Mouse (Mus musculus): ENCODE results near the gene Ccdc18.
"Not testable (repeated sequence)": the region's sequence is repeated elsewhere in the genome, so short reads cannot be mapped to it uniquely, and the experiment has no call there.

The Ccdc18 gene

GRCm38 (mm10) chr5:108262722-108263121 lies 130.0 kb downstream of the Ccdc18 start:
- peak in 1 of 2 experiments; percentile 11 for DNase-seq (ENCODE audit: low spot score in 2 of 2)

- not testable (repeated sequence) for DNase-seq (ENCODE audit: low spot score in 2 of 2)
Measured at GRCm38 (mm10) chr5:108263785-108264184, 131.1 kb downstream of the Ccdc18 start.

GRCm38 (mm10) chr5:108266990-108267389 lies 134.3 kb downstream of the Ccdc18 start:
- DNase-seq (ENCODE audit: low spot score in 2 of 2), result no peak

DNA sequence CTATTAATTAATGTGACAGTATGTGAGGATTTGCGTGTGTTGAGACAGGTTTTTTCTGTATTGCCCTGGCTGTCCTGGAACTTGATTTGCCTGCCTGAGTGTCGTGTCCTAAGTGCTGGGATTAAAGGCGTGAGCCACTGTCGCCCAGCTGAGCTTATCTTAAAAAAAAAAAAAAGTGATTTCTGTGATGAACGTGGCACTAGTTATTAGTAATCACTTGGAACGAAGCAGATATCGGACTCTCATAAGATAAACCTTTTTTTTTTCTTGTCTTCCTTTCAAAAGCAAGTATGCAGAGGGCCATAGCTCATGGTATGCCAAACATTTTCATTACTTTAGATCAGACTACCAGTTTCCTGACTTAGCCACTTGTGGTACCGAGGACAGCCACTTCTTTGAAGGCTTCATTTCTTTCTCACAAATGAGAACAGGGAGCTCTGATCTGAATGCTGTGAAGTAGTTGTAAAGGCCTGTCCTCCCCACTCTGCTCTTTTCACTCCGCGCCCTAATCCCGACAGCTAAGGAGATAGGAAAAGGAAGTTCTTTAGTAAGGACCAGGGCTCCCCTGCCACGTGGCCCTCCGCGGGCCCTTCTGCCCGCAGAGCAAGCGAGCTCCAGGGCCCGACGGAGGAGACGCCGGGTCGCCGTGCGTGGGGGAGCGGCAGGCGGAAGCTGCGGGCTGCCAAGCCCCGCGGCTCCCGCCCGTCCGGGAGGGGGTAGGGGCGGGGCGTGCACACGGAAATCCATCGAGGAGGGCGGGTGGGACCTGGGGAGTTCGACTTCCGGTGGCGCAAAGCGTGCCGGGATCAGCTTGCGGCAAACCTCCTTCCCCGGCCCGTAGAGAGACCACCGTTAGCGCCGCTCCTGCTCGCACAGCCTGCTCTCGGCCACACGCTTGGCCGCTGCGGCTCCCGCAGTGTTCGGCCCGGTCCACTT lies 135.7 kb downstream of the Ccdc18 start, which contains the start of gene Dr1:
Dr1 (plus strand) TSS at position 771 of the 936 bp plus-strand sequence.
- peak; percentile 81 to 82 for DNase-seq (ENCODE audit: low spot score in 2 of 2)

- DNase-seq (ENCODE audit: low spot score in 2 of 2), result no peak
Measured at GRCm38 (mm10) chr5:108269063-108269810, 136.6 kb downstream of the Ccdc18 start.

DNA sequence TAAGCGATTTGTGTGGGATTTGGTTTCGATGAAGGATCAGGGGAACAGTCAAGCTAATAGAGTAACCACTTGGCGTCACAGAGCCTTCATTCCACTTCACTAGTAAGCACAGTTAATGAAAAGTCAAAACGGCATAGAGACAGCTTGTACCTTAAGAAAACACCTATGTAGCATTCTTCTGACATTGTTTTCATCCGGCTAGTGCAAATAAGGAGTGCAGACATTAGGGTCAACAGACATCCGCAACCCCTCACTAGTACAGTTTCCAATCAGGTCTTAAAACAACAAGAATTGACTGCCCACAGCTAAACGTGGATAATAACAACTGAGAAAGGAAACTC lies 137.1 kb downstream of the Ccdc18 start:
- DNase-seq (ENCODE audit: low spot score in 2 of 2), result no peak

- DNase-seq (ENCODE audit: low spot score in 2 of 2), result no peak
Measured at GRCm38 (mm10) chr5:108270415-108270814, 137.7 kb downstream of the Ccdc18 start.

DNA sequence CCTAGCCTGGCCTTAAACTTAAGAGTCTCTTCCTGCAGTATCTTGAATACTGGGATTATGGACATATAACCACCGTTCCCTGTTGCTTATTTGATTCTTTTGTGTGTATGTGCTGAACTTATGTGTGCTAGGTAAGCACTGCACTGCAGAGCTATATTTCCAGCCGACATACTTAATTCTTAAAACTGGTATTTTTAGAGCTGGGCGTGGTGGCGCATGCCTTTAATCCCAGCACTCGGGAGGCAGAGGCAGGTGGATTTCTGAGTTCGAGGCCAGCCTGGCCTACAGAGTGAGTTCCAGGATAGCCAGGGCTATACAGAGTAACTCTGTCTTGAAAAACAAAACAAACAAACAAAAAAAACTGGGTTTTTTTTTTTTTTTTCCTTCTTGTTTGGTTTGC lies 138.7 kb downstream of the Ccdc18 start:
- DNase-seq (ENCODE audit: low spot score in 2 of 2), result not testable (repeated sequence)
